Mouse (Mus musculus): Measurements from ENCODE around the gene Gpc5. TPM values are rescaled to one million over a fixed set of nuclear protein-coding genes. Genes with fewer than 3 reads are reported as not detected.

The Gpc5 gene
- polyA plus RNA-seq, 1 experiment from 2014 or later: 0.05 TPM

GRCm38 (mm10) chr14:115253685-115254084 is 161.7 kb downstream of the Gpc5 start:
- no peak overlapping the region for H3K9ac ChIP-seq
- no peak overlapping the region for H3K4me2 ChIP-seq
- no peaks in the 10 kb centered on the region for H3K36me3 ChIP-seq
- H3K9me3 ChIP-seq (replicated peaks): no peaks in the 10 kb centered on the region
- no peak overlapping the region for H3K27ac ChIP-seq
- DNase-seq (no peak), ATAC-seq (ENCODE audit: low read depth) (no peak)
- no peaks in the 10 kb centered on the region for H3K4me1 ChIP-seq (replicated peaks)
- 61% methylated on average over 2 of the region's 2 CpGs for WGBS (ENCODE audit: insufficient replicate concordance)
- no peaks in the 10 kb centered on the region for H3K27me3 ChIP-seq
- H3K4me3 ChIP-seq (replicated peaks): no peak overlapping the region

- 69% methylated on average over 6 of the region's 6 CpGs for WGBS (ENCODE audit: insufficient replicate concordance)
- no peaks in the 10 kb centered on the region for H3K27me3 ChIP-seq
- no peak overlapping the region for H3K4me3 ChIP-seq (replicated peaks)
- no peak overlapping the region for H3K27ac ChIP-seq
- no peak overlapping the region for H3K9ac ChIP-seq
- ATAC-seq (ENCODE audit: low read depth) (no peak), DNase-seq (no peak)
- H3K36me3 ChIP-seq: no peaks in the 10 kb centered on the region
- no peaks in the 10 kb centered on the region for H3K4me1 ChIP-seq (replicated peaks)
- no peak overlapping the region for H3K4me2 ChIP-seq
- H3K9me3 ChIP-seq (replicated peaks): no peaks in the 10 kb centered on the region
These were observed 177.8 kb downstream of the Gpc5 start for GRCm38 (mm10) chr14:115269703-115270402.

GRCm38 (mm10) chr14:115270445-115270844 is 178.4 kb downstream of the Gpc5 start:
- no peak overlapping the region for H3K4me2 ChIP-seq
- DNase-seq (no peak), ATAC-seq (ENCODE audit: low read depth) (no peak)
- WGBS (ENCODE audit: insufficient replicate concordance): 70% methylated on average over 6 of the region's 6 CpGs
- no peaks in the 10 kb centered on the region for H3K36me3 ChIP-seq
- no peaks in the 10 kb centered on the region for H3K27me3 ChIP-seq
- H3K4me3 ChIP-seq (replicated peaks): no peak overlapping the region
- no peak overlapping the region for H3K27ac ChIP-seq
- no peaks in the 10 kb centered on the region for H3K4me1 ChIP-seq (replicated peaks)
- H3K9ac ChIP-seq: no peak overlapping the region
- no peaks in the 10 kb centered on the region for H3K9me3 ChIP-seq (replicated peaks)

- H3K4me2 ChIP-seq: no peak overlapping the region
- no peaks in the 10 kb centered on the region for H3K4me1 ChIP-seq (replicated peaks)
- H3K4me3 ChIP-seq (replicated peaks): no peak overlapping the region
- no peak overlapping the region for H3K9ac ChIP-seq
- no peak for DNase-seq
- no peak overlapping the region for H3K27ac ChIP-seq
- H3K9me3 ChIP-seq (replicated peaks): no peaks in the 10 kb centered on the region; the same call in 1 of the 2 replicates
- ATAC-seq (ENCODE audit: low read depth): no peak
- H3K36me3 ChIP-seq: no peaks in the 10 kb centered on the region
- no peaks in the 10 kb centered on the region for H3K27me3 ChIP-seq
These were observed 190.8 kb downstream of the Gpc5 start for GRCm38 (mm10) chr14:115282782-115283181.

GRCm38 (mm10) chr14:115324247-115324646 is 232.2 kb downstream of the Gpc5 start:
- Histone ChIP-seq H3K36me3 (no peaks in the 10 kb centered on the region), H3K27me3 (no peaks in the 10 kb centered on the region), H3K9me3 (replicated peaks) (no peaks in the 10 kb centered on the region), H3K4me1 (replicated peaks) (no peaks in the 10 kb centered on the region), H3K4me2 (no peak overlapping the region), H3K9ac (no peak overlapping the region), H3K27ac (no peak overlapping the region), H3K4me3 (replicated peaks) (no peak overlapping the region)
- DNase-seq (no peak), ATAC-seq (ENCODE audit: low read depth) (no peak)
- 35% methylated on average over 2 of the region's 2 CpGs for WGBS (ENCODE audit: insufficient replicate concordance)

- no peaks in the 10 kb centered on the region for H3K9me3 ChIP-seq (replicated peaks)
- DNase-seq (no peak), ATAC-seq (ENCODE audit: low read depth) (no peak)
- no peak overlapping the region for H3K9ac ChIP-seq
- no peaks in the 10 kb centered on the region for H3K36me3 ChIP-seq
- H3K4me2 ChIP-seq: no peak overlapping the region
- H3K4me3 ChIP-seq (replicated peaks): no peak overlapping the region
- no peak overlapping the region for H3K27ac ChIP-seq
- H3K4me1 ChIP-seq (replicated peaks): no peaks in the 10 kb centered on the region
- WGBS (ENCODE audit: insufficient replicate concordance): 59% methylated on average over 5 of the region's 5 CpGs
- no peaks in the 10 kb centered on the region for H3K27me3 ChIP-seq
These were observed 234.4 kb downstream of the Gpc5 start for GRCm38 (mm10) chr14:115326426-115326825.

GRCm38 (mm10) chr14:115339084-115339483 is 247.1 kb downstream of the Gpc5 start:
- Histone ChIP-seq H3K27me3 (no peaks in the 10 kb centered on the region), H3K4me2 (no peak overlapping the region), H3K4me1 (replicated peaks) (no peaks in the 10 kb centered on the region), H3K9ac (no peak overlapping the region), H3K27ac (no peak overlapping the region), H3K9me3 (replicated peaks) (no peaks in the 10 kb centered on the region), H3K36me3 (no peaks in the 10 kb centered on the region), H3K4me3 (replicated peaks) (no peak overlapping the region)
- no peak for DNase-seq
- WGBS (ENCODE audit: insufficient replicate concordance): 69% methylated on average over 3 of the region's 3 CpGs
- no peak for ATAC-seq (ENCODE audit: low read depth)

- Histone ChIP-seq H3K9ac (no peak overlapping the region), H3K27ac (no peak overlapping the region), H3K36me3 (no peaks in the 10 kb centered on the region), H3K9me3 (replicated peaks) (no peaks in the 10 kb centered on the region), H3K4me2 (no peak overlapping the region), H3K27me3 (no peaks in the 10 kb centered on the region), H3K4me3 (replicated peaks) (no peak overlapping the region), H3K4me1 (replicated peaks) (no peaks in the 10 kb centered on the region)
- DNase-seq (no peak), ATAC-seq (ENCODE audit: low read depth) (no peak)
- 71% methylated on average over 2 of the region's 2 CpGs for WGBS (ENCODE audit: insufficient replicate concordance)
These were observed 250.6 kb downstream of the Gpc5 start for GRCm38 (mm10) chr14:115342597-115342996.

GRCm38 (mm10) chr14:115349448-115349847 is 257.4 kb downstream of the Gpc5 start:
- Histone ChIP-seq H3K27ac (no peak overlapping the region), H3K4me2 (no peak overlapping the region), H3K36me3 (no peaks in the 10 kb centered on the region), H3K4me3 (replicated peaks) (no peak overlapping the region), H3K27me3 (no peaks in the 10 kb centered on the region), H3K9me3 (replicated peaks) (no peaks in the 10 kb centered on the region), H3K9ac (no peak overlapping the region), H3K4me1 (replicated peaks) (no peaks in the 10 kb centered on the region)
- 56% methylated on average over 3 of the region's 3 CpGs for WGBS (ENCODE audit: insufficient replicate concordance)
- no peak for ATAC-seq (ENCODE audit: low read depth)
- no peak for DNase-seq

- Histone ChIP-seq H3K4me3 (replicated peaks) (no peak overlapping the region), H3K9ac (no peak overlapping the region), H3K4me2 (no peak overlapping the region), H3K9me3 (replicated peaks) (no peaks in the 10 kb centered on the region), H3K27ac (no peak overlapping the region), H3K27me3 (no peaks in the 10 kb centered on the region), H3K4me1 (replicated peaks) (no peaks in the 10 kb centered on the region), H3K36me3 (no peaks in the 10 kb centered on the region)
- ATAC-seq (ENCODE audit: low read depth) (no peak), DNase-seq (no peak)
- 66% methylated on average over 3 of the region's 3 CpGs for WGBS (ENCODE audit: insufficient replicate concordance)
These were observed 273.4 kb downstream of the Gpc5 start for GRCm38 (mm10) chr14:115365320-115365935.

GRCm38 (mm10) chr14:115369611-115370167 is 277.7 kb downstream of the Gpc5 start:
- no peak overlapping the region for H3K9ac ChIP-seq
- H3K9me3 ChIP-seq (replicated peaks): no peaks in the 10 kb centered on the region
- DNase-seq: no peak
- no peaks in the 10 kb centered on the region for H3K36me3 ChIP-seq
- H3K4me3 ChIP-seq (replicated peaks): no peak overlapping the region
- ATAC-seq (ENCODE audit: low read depth): no peak
- no peaks in the 10 kb centered on the region for H3K4me1 ChIP-seq (replicated peaks)
- no peak overlapping the region for H3K27ac ChIP-seq
- 71% methylated on average over 15 of the region's 15 CpGs for WGBS (ENCODE audit: insufficient replicate concordance)
- no peaks in the 10 kb centered on the region for H3K27me3 ChIP-seq
- no peak overlapping the region for H3K4me2 ChIP-seq

- 11% methylated on average over 1 of the region's 1 CpGs for WGBS (ENCODE audit: insufficient replicate concordance)
- H3K4me3 ChIP-seq (replicated peaks): no peak overlapping the region
- no peaks in the 10 kb centered on the region for H3K4me1 ChIP-seq (replicated peaks)
- H3K4me2 ChIP-seq: no peak overlapping the region
- no peaks in the 10 kb centered on the region for H3K36me3 ChIP-seq
- no peak overlapping the region for H3K27ac ChIP-seq
- H3K9me3 ChIP-seq (replicated peaks): no peaks in the 10 kb centered on the region
- H3K27me3 ChIP-seq: no peaks in the 10 kb centered on the region
- DNase-seq (no peak), ATAC-seq (ENCODE audit: low read depth) (no peak)
- no peak overlapping the region for H3K9ac ChIP-seq
These were observed 279.1 kb downstream of the Gpc5 start for GRCm38 (mm10) chr14:115371131-115371530.

Data from liver, embryonic 13.5 days (tissue).